Mouse (Mus musculus) midbrain, embryonic 16.5 days (tissue): ENCODE data around the gene D11Wsu47e. TPM values are rescaled to one million over a fixed set of nuclear protein-coding genes. Genes with fewer than 3 reads are reported as not detected.

Source experiments
- ATAC-seq: fragments of 200-750 bp; cut with Nextera tagmentation; 2 replicates; pipeline ENCODE4 v1.8.0; 2017; ENCODE audit warnings: moderate TSS enrichment
- H3K27ac ChIP-seq: fragments of 300-500 bp; sonication (generic); 2 replicates; pipeline ENCODE4 v1.5.1; 2014; ENCODE audit warnings: mild to moderate bottlenecking, low read length, mixed read lengths
- H3K27me3 ChIP-seq: fragments of 300-500 bp; sonication (generic); 2 replicates; pipeline ENCODE4 v1.6.1; 2014; ENCODE audit warnings: low read depth, low read length, mixed read lengths; ENCODE audit not compliant: control insufficient read depth, insufficient read depth
- H3K36me3 ChIP-seq: fragments of 300-500 bp; sonication (generic); 2 replicates; pipeline ENCODE4 v1.6.1; 2014; ENCODE audit warnings: mild to moderate bottlenecking, low read length, moderate library complexity, mixed read lengths; ENCODE audit not compliant: control insufficient read depth, insufficient read depth
- H3K4me1 ChIP-seq: fragments of 300-500 bp; sonication (generic); 2 replicates; pipeline ENCODE4 v1.6.1; 2014; ENCODE audit warnings: mild to moderate bottlenecking, low read length, mixed read lengths; ENCODE audit not compliant: control insufficient read depth, insufficient read depth
- H3K4me2 ChIP-seq: fragments of 300-500 bp; sonication (generic); 2 replicates; pipeline ENCODE4 v1.6.1; 2014; ENCODE audit warnings: mild to moderate bottlenecking, low read length, mixed read lengths
- H3K4me3 ChIP-seq: fragments of 300-500 bp; sonication (generic); 2 replicates; pipeline ENCODE4 v1.5.1; 2014; ENCODE audit warnings: low read depth, mild to moderate bottlenecking, low read length, moderate library complexity, mixed read lengths
- H3K9ac ChIP-seq: fragments of 300-500 bp; sonication (generic); 2 replicates; pipeline ENCODE4 v1.6.1; 2014; ENCODE audit warnings: low read depth, low read length, mixed read lengths
- H3K9me3 ChIP-seq: fragments of 300-500 bp; sonication (generic); replicated peaks from 2 replicates; pipeline ENCODE4 v1.6.1; 2014; ENCODE audit warnings: mild to moderate bottlenecking, low read length, mixed read lengths; ENCODE audit not compliant: control insufficient read depth, poor library complexity, severe bottlenecking
- WGBS: fragments of 180-500 bp; shearing (Covaris S2); extraction: QIAGEN DNeasy Blood & Tissue Kit; methylation state at CpG from one replicate; pipeline ENCODE4 v1.1.7; 2014; 5-methylcytosine and 5-hydroxymethylcytosine counted together
- polyA plus RNA-seq: library from polyadenylated mRNA; unstranded; fragments of >200 nt; fragmentation: Nextera tagmentation; extraction: Ambion mirVana; gene quantifications from 2 replicates; pipeline ENCODE4 v1.2.1, GENCODE M21; 2015

The D11Wsu47e gene
- polyA plus RNA-seq, 1 experiment from 2014 or later: 24.5 TPM

- no peak for ATAC-seq
- Histone ChIP-seq H3K9ac (no peak overlapping the region), H3K4me1 (peaks cover 4% of the 10 kb centered on the region; the same call in 1 of the 2 replicates), H3K36me3 (0 out of 2 replicates have a peak, but pooled peaks cover 11% of the 10 kb centered on the region), H3K4me2 (no peak overlapping the region), H3K27me3 (no peaks in the 10 kb centered on the region), H3K4me3 (no peak overlapping the region), H3K9me3 (no peaks in the 10 kb centered on the region), H3K27ac (no peak overlapping the region)
- 96% methylated on average over 4 of the region's 4 CpGs for WGBS
These were observed 10.6 kb upstream of the D11Wsu47e start for GRCm38 (mm10) chr11:113673614-113674013.

DNA sequence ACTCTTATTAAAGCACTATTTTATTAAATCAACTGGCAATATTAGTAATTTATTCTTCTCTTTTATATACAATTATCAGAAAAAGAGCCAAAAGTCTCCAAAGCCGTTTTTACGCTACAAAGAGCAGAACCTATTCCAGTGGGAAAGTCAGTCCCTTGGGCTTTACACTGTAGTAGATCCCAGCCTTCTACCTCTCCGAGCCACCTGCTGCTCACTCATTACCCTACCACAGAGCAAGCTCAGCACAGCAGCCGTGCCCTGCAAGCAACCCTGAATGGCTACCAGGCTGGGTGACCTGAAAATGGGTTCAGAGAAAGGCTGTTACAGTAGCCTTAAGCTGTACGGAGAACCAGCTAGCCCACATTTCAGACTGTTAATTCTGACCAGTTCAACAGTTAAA lies 9.6 kb upstream of the D11Wsu47e start:
- H3K4me2 ChIP-seq: no peak overlapping the region
- H3K27me3 ChIP-seq: no peaks in the 10 kb centered on the region
- WGBS: 87% methylated on average over 5 of the region's 5 CpGs
- ATAC-seq: no peak
- 0 out of 2 replicates have a peak, but pooled peaks cover 11% of the 10 kb centered on the region for H3K36me3 ChIP-seq
- peaks cover 6% of the 10 kb centered on the region for H3K4me1 ChIP-seq
- no peak overlapping the region for H3K27ac ChIP-seq
- no peak overlapping the region for H3K4me3 ChIP-seq
- H3K9ac ChIP-seq: no peak overlapping the region
- no peaks in the 10 kb centered on the region for H3K9me3 ChIP-seq

DNA sequence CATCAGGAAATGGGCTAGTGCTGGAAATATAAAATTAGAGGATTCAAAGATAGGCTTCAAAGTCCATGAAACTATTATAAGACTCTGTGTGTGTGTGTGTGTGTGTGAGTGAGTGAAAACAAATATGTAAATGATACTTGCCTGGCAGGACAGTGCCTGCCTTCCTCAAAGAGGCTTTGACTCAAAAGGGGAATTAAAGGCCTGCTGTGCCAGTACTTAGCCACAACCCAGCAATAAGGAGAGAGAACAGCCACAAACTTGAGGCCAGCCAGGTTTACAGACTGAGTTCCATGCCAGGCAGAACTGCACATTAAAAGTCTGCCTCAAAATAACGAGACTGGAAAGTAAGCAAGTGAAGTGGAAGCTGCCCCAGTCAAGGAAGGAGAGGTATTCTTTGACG lies 7.4 kb upstream of the D11Wsu47e start:
- H3K4me2 ChIP-seq: no peak overlapping the region
- no peak overlapping the region for H3K27ac ChIP-seq
- no peak overlapping the region for H3K9ac ChIP-seq
- H3K4me1 ChIP-seq: peaks cover 15% of the 10 kb centered on the region
- WGBS: 82% methylated on average over 2 of the region's 2 CpGs
- ATAC-seq: no peak
- 0 out of 2 replicates have a peak, but pooled peaks cover 6% of the 10 kb centered on the region for H3K36me3 ChIP-seq
- H3K27me3 ChIP-seq: no peaks in the 10 kb centered on the region
- no peak overlapping the region for H3K4me3 ChIP-seq
- H3K9me3 ChIP-seq: no peaks in the 10 kb centered on the region

- H3K4me3 ChIP-seq: no peak overlapping the region
- H3K27me3 ChIP-seq: no peaks in the 10 kb centered on the region
- no peak for ATAC-seq
- H3K4me1 ChIP-seq: peaks cover 19% of the 10 kb centered on the region
- no peak overlapping the region for H3K27ac ChIP-seq
- H3K4me2 ChIP-seq: no peak overlapping the region
- no peaks in the 10 kb centered on the region for H3K9me3 ChIP-seq
- H3K36me3 ChIP-seq: 0 out of 2 replicates have a peak, but pooled peaks cover 6% of the 10 kb centered on the region
- H3K9ac ChIP-seq: no peak overlapping the region
- WGBS: 89% methylated on average over 2 of the region's 2 CpGs
These were observed 6.8 kb upstream of the D11Wsu47e start for GRCm38 (mm10) chr11:113677378-113677777.

GRCm38 (mm10) chr11:113678373-113678772 lies 5.8 kb upstream of the D11Wsu47e start:
- Histone ChIP-seq H3K36me3 (0 out of 2 replicates have a peak, but pooled peaks cover 3% of the 10 kb centered on the region), H3K27me3 (no peaks in the 10 kb centered on the region), H3K9me3 (no peaks in the 10 kb centered on the region), H3K27ac (no peak overlapping the region), H3K4me3 (no peak overlapping the region), H3K4me1 (peaks cover 27% of the 10 kb centered on the region), H3K9ac (no peak overlapping the region), H3K4me2 (no peak overlapping the region)
- ATAC-seq: no peak
- 89% methylated on average over 8 of the region's 8 CpGs for WGBS

DNA sequence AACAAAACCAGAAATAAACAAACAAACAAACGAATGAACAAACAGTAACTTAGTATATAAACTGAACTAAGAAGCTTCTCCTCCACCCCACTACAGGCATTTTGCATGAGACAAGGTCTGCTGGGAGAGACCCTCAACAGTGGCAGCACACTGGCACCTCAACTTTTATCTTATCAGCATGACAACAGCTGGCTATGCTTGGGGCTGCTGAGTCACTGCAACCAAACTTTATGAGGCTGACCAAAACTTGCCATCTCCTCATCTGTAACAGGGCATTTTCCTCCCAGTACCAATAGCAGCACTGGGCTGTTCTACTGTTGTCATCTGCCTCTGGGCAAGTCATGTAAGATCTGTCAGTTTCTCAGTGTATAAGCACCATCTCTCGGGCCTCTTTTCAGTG lies 3.3 kb upstream of the D11Wsu47e start:
- peaks cover 39% of the 10 kb centered on the region for H3K4me1 ChIP-seq
- no peak for ATAC-seq
- 95% methylated on average over 2 of the region's 2 CpGs for WGBS

DNA sequence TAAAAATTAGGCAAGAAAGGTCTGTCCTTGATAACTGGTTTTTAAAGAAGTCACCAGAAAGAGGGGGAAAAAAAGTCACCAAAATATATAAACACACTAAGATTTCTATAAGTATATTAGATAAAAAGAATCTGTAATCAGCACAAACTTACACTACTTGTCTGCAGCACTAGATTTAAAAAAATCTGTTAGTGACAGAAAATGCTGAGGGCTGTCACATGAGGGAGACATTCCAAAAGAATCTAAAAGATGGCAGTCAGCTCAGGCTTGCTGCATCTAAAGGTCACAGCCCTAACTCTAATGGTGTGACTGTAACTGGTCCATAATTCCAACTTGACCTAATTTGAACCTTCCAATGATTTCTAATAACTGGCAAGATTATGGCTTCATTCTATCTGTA lies 2.2 kb upstream of the D11Wsu47e start:
- Histone ChIP-seq H3K9ac (no peak overlapping the region), H3K27me3 (no peaks in the 10 kb centered on the region), H3K4me3 (no peak overlapping the region), H3K36me3 (no peaks in the 10 kb centered on the region), H3K27ac (no peak overlapping the region), H3K9me3 (no peaks in the 10 kb centered on the region), H3K4me2 (peak overlapping the region; percentile 21; the same call in 1 of the 2 replicates), H3K4me1 (peaks cover 48% of the 10 kb centered on the region)
- ATAC-seq: no peak

More for the DNA sequence above, 3.3 kb upstream of the D11Wsu47e start:
- Histone ChIP-seq H3K36me3 (0 out of 2 replicates have a peak, but pooled peaks cover under 1% of the 10 kb centered on the region), H3K27ac (no peak overlapping the region), H3K27me3 (no peaks in the 10 kb centered on the region), H3K9ac (no peak overlapping the region), H3K4me3 (no peak overlapping the region), H3K4me2 (no peak overlapping the region), H3K9me3 (no peaks in the 10 kb centered on the region)

- peak overlapping the region; percentile 78 for H3K27ac ChIP-seq
- no peaks in the 10 kb centered on the region for H3K9me3 ChIP-seq
- peaks cover 45% of the 10 kb centered on the region for H3K4me1 ChIP-seq
- no peaks in the 10 kb centered on the region for H3K27me3 ChIP-seq
- peak overlapping the region; percentile 99 for H3K4me2 ChIP-seq
- H3K36me3 ChIP-seq: peaks cover 3% of the 10 kb centered on the region
- H3K4me3 ChIP-seq: peak overlapping the region; percentile 95
- ATAC-seq: peak; percentile 22
- H3K9ac ChIP-seq: peak overlapping the region; percentile 88
- WGBS: under 1% methylated on average over 38 of the region's 38 CpGs
These were observed 1.1 kb upstream of the D11Wsu47e start for GRCm38 (mm10) chr11:113682897-113683626.

DNA sequence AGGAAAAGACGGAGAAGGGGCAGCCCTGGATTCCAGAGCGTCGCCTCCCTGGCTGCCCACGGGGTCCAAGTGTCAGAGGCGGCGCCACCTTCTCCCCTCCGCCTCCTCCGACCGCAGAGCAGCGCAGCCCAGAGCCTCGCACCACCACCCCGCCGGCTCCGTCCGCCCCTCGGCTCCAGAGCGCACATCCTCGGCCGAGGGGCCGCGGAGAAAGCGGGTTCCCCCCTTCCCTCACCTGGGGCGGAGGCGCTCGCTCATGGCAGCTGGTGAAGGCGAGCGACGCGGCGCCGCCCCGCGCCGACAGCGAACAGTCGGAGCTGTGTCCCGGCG lies 620 bp upstream of the D11Wsu47e start:
- ATAC-seq: peak; percentile 79; the same call in 1 of the 2 replicates
- H3K4me1 ChIP-seq: peaks cover 45% of the 10 kb centered on the region
- WGBS: 0% methylated on average over 22 of the region's 38 CpGs
- peaks cover 9% of the 10 kb centered on the region for H3K36me3 ChIP-seq
- no peaks in the 10 kb centered on the region for H3K9me3 ChIP-seq
- H3K27ac ChIP-seq: peak overlapping the region; percentile 78
- H3K27me3 ChIP-seq: no peaks in the 10 kb centered on the region
- peak overlapping the region; percentile 95 for H3K4me3 ChIP-seq
- peak overlapping the region; percentile 99 for H3K4me2 ChIP-seq
- peak overlapping the region; percentile 88 for H3K9ac ChIP-seq
